Mouse (Mus musculus): ENCODE results near the gene Hsd17b7.

DNA sequence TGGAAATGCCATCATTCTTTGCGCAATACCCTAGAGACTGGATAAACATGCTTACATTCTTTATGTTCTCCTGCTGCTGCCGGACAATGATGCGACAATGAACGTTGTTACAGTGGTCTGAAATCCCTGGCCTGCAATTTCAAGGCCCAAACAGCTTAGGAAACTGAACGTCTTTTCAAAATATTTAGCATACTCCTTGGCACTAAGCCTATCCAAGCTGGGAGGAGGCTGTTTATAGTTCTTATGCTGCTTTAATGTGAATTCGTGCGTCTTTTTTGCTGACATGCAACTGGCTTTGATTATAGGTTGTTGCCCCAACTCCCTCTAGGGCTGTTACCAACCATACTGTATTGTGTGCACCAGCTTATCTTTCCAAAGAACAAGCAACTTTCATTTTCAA lies 20.2 kb downstream of the Hsd17b7 start:
- TF ChIP-seq POLR2A (IDR thresholded peaks at IDR 0.05; ENCODE audit: low read depth, low read length): no peak
- no peak for TF ChIP-seq CTCF (IDR thresholded peaks at IDR 0.05; ENCODE audit: extremely low read depth, insufficient read depth, insufficient read length, insufficient replicate concordance)

Measured in spleen, adult 2 months (tissue).